Mouse (Mus musculus) adrenal gland, adult 2 months (tissue): Measurements from ENCODE around the gene Uap1. TPM values are rescaled to one million over a fixed set of nuclear protein-coding genes. Genes with fewer than 3 reads are reported as not detected.
"Not testable (repeated sequence)": the region's sequence is repeated elsewhere in the genome, so short reads cannot be mapped to it uniquely, and the experiment has no call there.

Source experiments
- DNase-seq: peaks from one replicate; pipeline ENCODE4 v3.0.0; 2021
- polyA plus RNA-seq: library from polyadenylated mRNA; depleted of rRNA; stranded (reverse); fragments of >200 nt; gene quantifications from 2 replicates; pipeline ENCODE4 v1.2.3, GENCODE M21; 2012; rRNA removed
- total RNA-seq, 2 experiments: library from RNA; stranded (reverse); gene quantifications; 2 replicates each; pipeline ENCODE4 v1.2.3; 2021

Uap1 gene
- total and polyA plus RNA-seq, 3 experiments = 7.5 to 47.2 (median 42.3) TPM

DNA sequence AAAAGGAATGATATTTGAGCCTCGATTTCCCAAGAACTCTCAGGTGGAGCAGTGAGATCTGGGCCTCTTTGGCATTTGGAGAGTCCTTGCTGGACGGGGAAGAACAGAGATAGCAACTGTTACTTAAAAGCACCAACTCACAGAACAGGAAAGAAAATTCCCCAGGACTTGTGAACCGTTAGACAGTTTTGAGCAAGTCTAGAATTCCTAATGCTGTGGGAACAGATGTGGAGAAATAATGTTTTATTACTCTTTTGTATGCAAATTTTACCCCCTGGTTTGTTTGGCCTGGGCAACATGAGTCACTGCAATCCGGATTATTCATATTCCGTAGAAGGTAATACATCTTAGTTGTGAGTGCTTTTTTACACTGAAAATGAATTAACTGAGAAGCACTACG is 61.1 kb downstream of the Uap1 start:
- no peak for DNase-seq

DNA sequence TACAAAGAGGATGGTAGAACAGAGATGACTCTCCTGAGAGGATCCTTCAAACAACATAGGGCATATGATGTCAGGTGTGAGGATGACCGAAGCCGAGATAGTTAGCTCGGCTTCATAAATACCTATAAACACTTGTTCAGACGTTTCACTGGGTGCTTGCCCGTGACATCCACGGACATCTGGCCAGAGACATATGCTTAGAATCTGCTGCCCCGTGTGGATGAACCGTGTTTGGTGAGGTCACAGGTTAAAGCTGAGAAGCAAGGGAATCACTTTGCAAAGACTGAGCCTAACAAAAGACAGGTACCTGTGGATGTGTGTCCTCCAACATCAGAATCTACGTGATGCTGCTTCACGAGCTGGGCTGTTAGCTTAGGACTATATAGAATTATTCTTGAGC is 62.5 kb downstream of the Uap1 start:
- DNase-seq = no peak

DNA sequence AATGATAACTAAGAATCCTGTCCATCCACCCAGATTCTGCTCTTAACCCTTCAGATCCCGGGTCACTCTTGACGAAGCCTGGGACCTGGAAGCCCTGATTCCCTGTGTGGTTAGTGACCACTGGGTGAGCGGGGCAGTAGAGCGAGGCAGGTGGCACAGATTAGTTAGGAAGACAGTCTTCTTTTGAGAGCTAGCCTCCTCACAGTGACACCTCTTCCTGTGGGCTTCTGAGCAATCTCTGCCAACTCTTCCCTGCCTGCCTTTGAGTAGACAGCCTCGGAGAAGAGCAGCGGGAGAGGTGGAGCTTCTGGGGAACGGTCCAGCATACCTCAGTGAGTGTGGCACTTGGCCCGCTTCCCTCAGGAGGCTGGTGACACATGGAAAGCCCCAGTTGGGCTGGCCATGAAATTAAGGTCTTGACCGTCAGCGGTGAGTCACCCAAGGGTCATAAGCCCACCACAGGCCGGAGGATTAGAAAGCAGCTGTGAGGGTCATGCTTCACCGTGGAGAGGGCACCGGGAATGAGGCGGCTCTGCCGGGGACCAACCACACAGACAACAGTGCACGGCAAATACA is 63.0 kb downstream of the Uap1 start:
- peak; percentile 38 for DNase-seq

DNA sequence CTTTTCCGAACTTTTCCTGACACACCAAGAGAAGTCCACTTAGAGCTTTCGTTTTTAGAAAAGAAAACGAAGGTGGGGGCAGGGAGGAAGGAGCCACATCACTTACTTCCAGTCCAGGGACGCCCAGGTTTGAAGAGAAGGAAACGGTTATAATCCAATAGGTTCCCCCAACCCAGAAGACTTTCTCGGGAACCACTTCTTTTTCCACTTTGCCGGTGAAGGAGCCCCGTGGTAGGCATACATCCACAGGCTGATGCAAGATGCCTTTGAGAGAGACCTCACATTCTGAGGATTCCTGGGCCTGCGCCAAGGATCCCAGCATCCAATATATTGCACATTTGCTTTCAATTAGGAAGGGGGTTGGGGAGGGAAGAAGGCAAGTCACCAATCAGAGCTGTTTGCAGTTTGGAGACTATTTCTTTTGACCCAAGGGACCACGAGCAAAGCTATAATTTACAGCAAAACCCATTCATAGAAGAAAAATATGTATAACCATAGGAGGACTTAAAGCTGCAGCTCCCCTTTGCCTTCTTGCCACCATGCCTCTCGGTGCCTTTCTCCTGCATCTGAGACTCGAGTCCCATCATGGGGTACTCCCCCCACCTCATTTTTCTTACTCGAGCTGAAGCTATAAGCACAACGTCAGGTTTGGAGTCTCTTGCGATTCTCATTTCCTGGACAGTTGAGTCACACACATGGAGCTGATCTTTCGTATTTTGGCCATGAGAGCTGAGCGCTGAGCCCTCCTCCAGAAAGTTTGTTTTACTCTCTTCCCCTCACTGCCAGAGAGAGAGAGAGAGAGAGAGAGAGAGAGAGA is 64.0 kb downstream of the Uap1 start, which contains the start of gene Ddr2:
TSS of gene Ddr2 (minus strand) at position 247 of the 817 bp plus-strand sequence.
- DNase-seq = peak; percentile 32

DNA sequence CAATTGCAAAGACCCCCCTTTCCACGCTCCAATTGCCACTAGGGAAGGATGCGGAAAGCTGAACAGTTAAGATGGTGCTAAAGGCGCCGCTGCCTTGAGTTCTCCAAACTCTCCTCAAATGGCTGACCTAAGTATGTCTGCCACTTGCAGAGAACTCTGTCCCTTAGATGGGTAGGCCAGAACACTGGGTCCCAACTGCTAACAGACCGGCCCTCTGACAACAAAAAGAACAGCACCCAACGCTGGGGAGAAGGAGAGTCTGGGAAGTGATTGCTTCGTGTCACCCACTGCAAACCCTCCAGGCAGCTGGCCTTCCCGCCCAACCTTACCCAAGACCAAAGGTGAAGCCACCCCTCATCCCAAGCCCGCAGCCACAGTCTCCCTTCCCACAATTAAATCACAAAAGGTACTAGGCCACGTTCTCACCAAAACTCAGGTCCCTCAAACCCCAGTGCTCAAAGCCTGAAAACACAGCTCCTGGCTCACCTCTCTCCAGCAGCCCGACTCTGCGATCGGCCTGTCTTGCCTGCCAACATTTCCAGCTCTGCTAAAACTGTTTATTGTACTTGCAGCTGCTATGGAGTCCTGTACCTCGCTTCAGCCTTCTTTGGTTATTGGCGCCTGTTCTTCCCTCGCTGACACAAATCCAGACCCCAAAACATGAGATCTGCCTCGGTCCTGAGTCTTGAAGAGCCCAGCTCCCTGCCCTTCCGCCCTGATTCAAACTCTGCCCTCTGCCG is 64.8 kb downstream of the Uap1 start:
- DNase-seq = peak; percentile 4

DNA sequence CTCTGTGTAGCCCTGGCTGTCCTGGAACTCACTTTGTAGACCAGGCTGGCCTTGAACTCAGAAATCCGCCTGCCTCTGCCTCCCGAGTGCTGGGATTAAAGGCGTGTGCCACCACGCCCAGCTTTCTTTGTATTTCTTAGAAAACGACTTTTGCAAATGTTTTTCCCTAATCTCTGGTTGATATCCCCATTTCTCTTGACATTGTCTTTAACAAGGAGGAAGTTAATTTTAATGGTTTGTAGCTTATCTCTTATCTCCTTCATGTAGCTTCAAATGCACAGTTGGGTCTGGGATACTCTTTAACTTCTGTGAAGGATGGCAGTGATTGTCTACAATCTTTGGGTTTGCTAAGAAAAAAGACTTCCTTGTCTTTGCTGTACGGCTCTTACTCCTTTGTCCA is 71.9 kb downstream of the Uap1 start:
- DNase-seq = not testable (repeated sequence)

Other genes with a start within 250 kb of the Uap1 start
- gene Ccdc190, start 246.3 kb downstream of the Uap1 start, total RNA-seq = under 1 TPM; 0.38 to 0.40 TPM
- not detected in 2 replicates for gene Ccdc190, start 246.3 kb downstream of the Uap1 start, polyA plus RNA-seq
- 100 to 1,000 TPM in 1 of 2 experiments, 10 to 100 TPM in 1; 11.0 to 126 TPM for gene Hsd17b7, start 205.7 kb downstream of the Uap1 start, total RNA-seq
- 4.6 and 10.8 TPM in 2 replicates for gene Hsd17b7, start 205.7 kb downstream of the Uap1 start, polyA plus RNA-seq
- gene Ddr2, start 64.2 kb downstream of the Uap1 start, total RNA-seq = 10 to 100 TPM; 17.2 to 23.0 TPM
- gene Ddr2, start 64.2 kb downstream of the Uap1 start, polyA plus RNA-seq = 2.7 and 3.3 TPM in 2 replicates
- 10 to 100 TPM; 60.6 to 65.4 TPM for gene Uhmk1, start 40.4 kb upstream of the Uap1 start, total RNA-seq
- 8.0 and 8.3 TPM in 2 replicates for gene Uhmk1, start 40.4 kb upstream of the Uap1 start, polyA plus RNA-seq
- gene Sh2d1b2, start 57.8 kb upstream of the Uap1 start, total RNA-seq = not detected
- gene Sh2d1b2, start 57.8 kb upstream of the Uap1 start, polyA plus RNA-seq = not detected in 2 replicates
- gene Sh2d1b1, start 102.4 kb upstream of the Uap1 start, total RNA-seq = under 1 TPM; 0.55 to 0.69 TPM
- gene Sh2d1b1, start 102.4 kb upstream of the Uap1 start, polyA plus RNA-seq = 0.15 and 0.16 TPM in 2 replicates
- gene Gm7694, start 131.4 kb upstream of the Uap1 start, total RNA-seq = 1 to 10 TPM; 9.5 to 9.6 TPM
- 5.3 and 7.5 TPM in 2 replicates for gene Gm7694, start 131.4 kb upstream of the Uap1 start, polyA plus RNA-seq
- gene Spata46, start 133.8 kb upstream of the Uap1 start, total RNA-seq = not detected
- gene Spata46, start 133.8 kb upstream of the Uap1 start, polyA plus RNA-seq = not detected in 2 replicates